ENCODE assay signal across 26 mouse cellular contexts in genomic region chr12:105599098-105599497, GRCm38 (mm10). TPM values are rescaled to one million over a fixed set of nuclear protein-coding genes. Genes with fewer than 3 reads are reported as not detected.
DNase-seq lines count a peak whose midpoint lies in the region; ATAC-seq and TF ChIP-seq lines count a peak whose summit lies in the region.
"Had no signal": no experiment of that assay in that cellular context is flagged by ENCODE, and none has a peak within 500 bp of the region (broad histone marks: within the 10 kb centered on the region; RNA-seq: fewer than 3 reads in every experiment).

No protein-coding gene starts in this region.

- peak overlapping the region; percentile 1; the same call in 1 of the 2 replicates for H3K9ac ChIP-seq in hindbrain, embryonic 13.5 days
- no peak overlapping the region for H3K9ac ChIP-seq in hindbrain, embryonic 11.5 days (ENCODE audit: low read depth, low read length)
- no peak overlapping the region for H3K9ac ChIP-seq in ES-E14 (ENCODE audit: insufficient read depth, low read depth, low read length, poor library complexity, severe bottlenecking)
- H3K9ac ChIP-seq: embryonic facial prominence, embryonic 15.5 days; forebrain, embryonic 15.5 days; heart, embryonic 15.5 days; hindbrain, embryonic 14.5 days; intestine, embryonic 15.5 days had no signal

- WGBS in hindbrain, embryonic 13.5 days, result 45% methylated on average over 5 of the region's 5 CpGs
- WGBS in hindbrain, embryonic 11.5 days, result 49% methylated on average over 5 of the region's 5 CpGs

- no peaks in the 10 kb centered on the region for H3K9me3 ChIP-seq in hindbrain, embryonic 13.5 days
- H3K9me3 ChIP-seq in hindbrain, embryonic 11.5 days (ENCODE audit: control insufficient read depth, low read length), result no peaks in the 10 kb centered on the region
- no peaks in the 10 kb centered on the region for H3K9me3 ChIP-seq in ES-E14 (ENCODE audit: control insufficient read depth, insufficient read depth, low read depth, low read length)
- H3K9me3 ChIP-seq: embryonic facial prominence, embryonic 15.5 days; forebrain, embryonic 15.5 days; heart, embryonic 15.5 days; intestine, embryonic 15.5 days had no signal

- no peaks in the 10 kb centered on the region for H3K36me3 ChIP-seq in hindbrain, embryonic 13.5 days
- no peaks in the 10 kb centered on the region for H3K36me3 ChIP-seq in hindbrain, embryonic 11.5 days (ENCODE audit: control insufficient read depth, insufficient read depth, low read length)
- no peaks in the 10 kb centered on the region for H3K36me3 ChIP-seq in ES-E14 (ENCODE audit: control insufficient read depth, insufficient read depth, low read length, poor library complexity, severe bottlenecking)
- H3K36me3 ChIP-seq: embryonic facial prominence, embryonic 15.5 days; forebrain, embryonic 15.5 days; heart, embryonic 15.5 days; intestine, embryonic 15.5 days had no signal

- H3K27ac ChIP-seq in hindbrain, embryonic 13.5 days, result no peak overlapping the region
- H3K27ac ChIP-seq in hindbrain, embryonic 11.5 days (ENCODE audit: low read depth, low read length), result no peak overlapping the region
- H3K27ac ChIP-seq in ES-E14 (ENCODE audit: insufficient read depth, low read depth, low read length, poor library complexity, severe bottlenecking), result no peak overlapping the region
- H3K27ac ChIP-seq: embryonic facial prominence, embryonic 15.5 days; forebrain, embryonic 15.5 days; heart, embryonic 15.5 days; hindbrain, embryonic 14.5 days; intestine, embryonic 15.5 days had no signal

- no peaks in the 10 kb centered on the region for H3K27me3 ChIP-seq in hindbrain, embryonic 13.5 days
- H3K27me3 ChIP-seq in hindbrain, embryonic 11.5 days (ENCODE audit: control insufficient read depth, insufficient read depth, low read length), result no peaks in the 10 kb centered on the region
- H3K27me3 ChIP-seq: embryonic facial prominence, embryonic 15.5 days; forebrain, embryonic 15.5 days; heart, embryonic 15.5 days; intestine, embryonic 15.5 days had no signal

- H3K4me1 ChIP-seq in hindbrain, embryonic 13.5 days (replicated peaks), result peaks cover 25% of the 10 kb centered on the region; the same call in 1 of the 2 replicates
- no peaks in the 10 kb centered on the region for H3K4me1 ChIP-seq in hindbrain, embryonic 11.5 days (replicated peaks; ENCODE audit: control insufficient read depth, insufficient read depth, low read length)
- peaks cover 0 to 7% of the 10 kb centered on the region in 2 experiments; a peak in 3 of 4 replicates for H3K4me1 ChIP-seq in ES-E14 (ENCODE audit: control insufficient read depth in 2 of 2, insufficient read depth in 2 of 2, low read length in 2 of 2, poor library complexity in 1 of 2)

- no peak overlapping the region for H3K4me3 ChIP-seq in hindbrain, embryonic 13.5 days
- H3K4me3 ChIP-seq in hindbrain, embryonic 11.5 days (ENCODE audit: low read depth, low read length), result no peak overlapping the region
- H3K4me3 ChIP-seq in ES-E14 (ENCODE audit: insufficient read depth in 1 of 2, low read depth in 1 of 2, low read length in 2 of 2, poor library complexity in 1 of 2, severe bottlenecking in 1 of 2), result no peak overlapping the region
- H3K4me3 ChIP-seq: embryonic facial prominence, embryonic 15.5 days; erythroblast, embryonic 14.5 days; forebrain, embryonic 15.5 days; heart, embryonic 15.5 days; intestine, embryonic 15.5 days had no signal

- DNase-seq in embryo, embryonic 10.5 days (ENCODE audit: low spot score), result peak; percentile 18
- DNase-seq in embryo, embryonic 11 days, result no peak
- DNase-seq in hindbrain, embryonic 11.5 days (ENCODE audit: low spot score), result no peak
- peak; percentile 76 for DNase-seq in ES-CJ7 (ENCODE audit: low read depth, low spot score)
- DNase-seq in ES-E14 (ENCODE audit: low read depth, low spot score), result peak; percentile 38
- DNase-seq in right cerebral cortex, postnatal 14 days, result no peak
- no peak for DNase-seq in kidney, adult 9 months
- DNase-seq: cerebellum, adult 11 months; cerebellum, adult 9-10 months; cerebellum, postnatal 25 days; gastrocnemius, postnatal 10 days; heart, adult 18-20 months; kidney, adult 18-20 months had no signal

- no peak for ATAC-seq in hindbrain, embryonic 13.5 days (ENCODE audit: low FRiP score)
- no peak for ATAC-seq in hindbrain, embryonic 11.5 days (ENCODE audit: low FRiP score)
- ATAC-seq: forebrain, embryonic 15.5 days; intestine, embryonic 15.5 days had no signal

- in situ Hi-C loops in ES-E14 (cut with MboI; ENCODE audit: low sequenced_read_pairs in 2 of 2, unreplicated experiment in 2 of 2), result no loop called here

- H3K4me2 ChIP-seq in hindbrain, embryonic 13.5 days, result no peak overlapping the region
- H3K4me2 ChIP-seq in hindbrain, embryonic 11.5 days (replicated peaks; ENCODE audit: low read depth, low read length), result no peak overlapping the region
- H3K4me2 ChIP-seq: embryonic facial prominence, embryonic 15.5 days; forebrain, embryonic 15.5 days; heart, embryonic 11.5 days; heart, embryonic 15.5 days; hindbrain, embryonic 14.5 days; intestine, embryonic 15.5 days had no signal

TF ChIP-seq in ES-E14, 5 proteins besides CTCF, POLR2A, EP300 and RAD21:
- TF ChIP-seq ZNF384 (IDR thresholded peaks at IDR 0.05; ENCODE audit: low read depth, low read length) (no peak), ZC3H11A (IDR thresholded peaks at IDR 0.05; ENCODE audit: borderline replicate concordance, low read depth, low read length) (no peak), MAFK (IDR thresholded peaks at IDR 0.05; ENCODE audit: insufficient read depth, low read depth, low read length) (no peak), HCFC1 (IDR thresholded peaks at IDR 0.05; ENCODE audit: borderline replicate concordance, insufficient read depth, low read length) (no peak), CHD2 (IDR thresholded peaks at IDR 0.05; ENCODE audit: low read depth, low read length) (no peak)

RNA-seq across cellular contexts. Expression of gene Bdkrb1, which starts 3.8 kb away (rescaled TPM):
- polyA plus RNA-seq in hindbrain, embryonic 13.5 days (2015; fragmentation: Nextera tagmentation; extraction: Ambion mirVana), result 0.25 TPM in 1 of 2 replicates, not detected in the other
- polyA plus RNA-seq in hindbrain, embryonic 11.5 days (2014; fragmentation: Nextera tagmentation; extraction: Ambion mirVana), result not detected in 2 replicates
- not detected in 2 replicates for total RNA-seq in ES-E14 (2012; rRNA removed)
- total RNA-seq: adrenal gland, postnatal 4 days; heart, adult 18-20 months; heart, postnatal 25 days; MEL had no signal
- polyA plus RNA-seq: erythroblast, embryonic 14.5 days; forebrain, embryonic 11.5 days; frontal cortex, adult 2 months; heart, embryonic 11.5 days; heart, embryonic 15.5 days had no signal

RNA-seq across cellular contexts. Expression of gene Bdkrb2, which starts 36.1 kb away (rescaled TPM):
- 1.6 and 1.7 TPM in 2 replicates for polyA plus RNA-seq in hindbrain, embryonic 13.5 days (2015; fragmentation: Nextera tagmentation; extraction: Ambion mirVana)
- polyA plus RNA-seq in hindbrain, embryonic 11.5 days (2014; fragmentation: Nextera tagmentation; extraction: Ambion mirVana), result 0.12 and 0.45 TPM in 2 replicates
- total RNA-seq in ES-E14 (2012; rRNA removed), result 1.2 and 2.4 TPM in 2 replicates
- total RNA-seq: MEL had no signal
- polyA plus RNA-seq: erythroblast, embryonic 14.5 days had no signal

Comparison
In these comparisons a context has a peak if more than half of its experiments do, and no peak if none do; other contexts are left out.
1. DNase-seq: peak in embryo, embryonic 10.5 days (single experiment), ES-CJ7 (single experiment) and ES-E14 (single experiment); none in embryo, embryonic 11 days (single experiment), hindbrain, embryonic 11.5 days (single experiment), right cerebral cortex, postnatal 14 days (single experiment) and kidney, adult 9 months (single experiment).